Mouse (Mus musculus): ENCODE results near the gene Dusp7. TPM values are rescaled to one million over a fixed set of nuclear protein-coding genes. Genes with fewer than 3 reads are reported as not detected.

The Dusp7 gene
- 10 to 100 TPM; 80.7 to 82.0 TPM for total RNA-seq (2021)

DNA sequence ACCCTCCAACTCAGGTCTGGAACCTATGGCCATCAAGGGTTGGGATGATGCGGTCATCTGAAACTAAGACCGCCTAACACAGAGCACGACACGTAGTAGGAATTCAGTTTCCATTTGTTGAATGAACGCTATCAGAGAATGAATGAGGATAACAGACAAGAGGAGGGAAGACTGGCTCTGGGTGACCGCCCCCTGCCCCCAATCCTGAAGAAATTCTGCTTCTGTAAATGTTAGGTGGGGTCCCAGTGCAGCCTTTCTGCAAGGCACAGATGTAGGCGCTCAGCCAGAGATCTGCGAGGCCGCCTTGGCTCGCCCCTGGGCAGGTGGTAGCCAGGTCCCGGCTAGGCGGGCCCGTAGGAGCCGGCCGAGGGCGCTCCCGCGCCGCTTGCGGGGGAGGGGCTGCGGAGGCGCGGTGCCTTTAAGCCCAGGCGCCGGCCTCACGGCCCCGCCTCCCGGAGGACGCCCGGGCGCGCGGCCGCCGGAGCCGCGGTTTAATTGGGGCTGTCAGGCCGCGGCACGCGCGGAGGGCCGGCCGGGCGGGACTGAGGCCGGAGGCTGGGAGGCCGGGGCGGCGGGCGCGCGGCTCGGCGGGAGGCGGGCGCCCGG, at the start of gene Dusp7:
Gene Dusp7, plus strand, starts transcription at position 521 of the 606 bp plus-strand sequence.
- intact Hi-C loops (cut with DNase I): loop anchor here (2.0 to 5.0 kb wide), 2 partner anchors 53 to 61 kb away; no protein-coding TSS in a partner anchor
- peak; percentile 64 to 93 for DNase-seq (ENCODE audit: extremely low spot score in 1 of 2, low spot score in 2 of 2)

DNA sequence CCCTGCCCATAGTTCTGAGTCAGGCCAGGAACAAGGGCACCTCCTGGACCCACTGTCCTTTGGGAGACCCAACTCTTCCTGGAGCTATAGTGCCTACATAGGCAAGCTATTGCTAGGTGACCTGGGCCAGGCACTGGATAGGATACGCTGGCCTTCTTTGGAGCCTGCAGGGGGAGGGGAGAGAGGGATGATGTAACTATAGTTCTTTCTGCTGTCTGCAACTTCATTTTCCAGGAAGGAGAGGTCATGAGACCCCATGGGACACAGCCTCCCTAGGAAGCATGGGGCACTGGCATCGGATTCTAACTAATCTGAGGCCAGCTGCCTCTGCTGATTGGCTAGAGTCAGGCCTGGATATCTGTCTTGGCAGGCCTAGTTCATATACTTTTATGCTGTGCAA, 49.3 kb upstream of the Dusp7 start:
- intact Hi-C loops (cut with DNase I): no loop called here
- DNase-seq (ENCODE audit: extremely low spot score in 1 of 2, low spot score in 2 of 2): no peak

DNA sequence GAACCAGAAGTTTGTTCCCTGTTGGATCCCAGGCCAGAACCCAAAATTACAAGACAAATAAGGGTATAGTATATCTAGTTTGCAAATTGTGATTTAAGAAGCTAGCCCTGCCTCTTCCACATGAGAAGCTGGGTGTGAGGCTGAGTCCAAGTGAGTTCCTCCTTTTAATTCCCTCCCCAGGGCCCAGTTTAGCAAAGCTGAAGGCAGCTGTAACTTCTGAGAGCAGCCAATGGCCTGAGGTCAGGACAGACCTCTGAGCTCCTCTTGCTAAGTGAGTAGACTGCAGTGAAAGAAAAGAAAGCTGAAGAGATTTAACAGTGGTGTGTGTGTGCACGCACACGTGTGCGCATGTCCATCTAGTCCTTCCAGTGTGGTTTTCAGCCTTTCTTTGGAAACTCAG, 45.9 kb upstream of the Dusp7 start:
- intact Hi-C loops (cut with DNase I): no loop called here
- DNase-seq (ENCODE audit: extremely low spot score in 1 of 2, low spot score in 2 of 2): no peak

DNA sequence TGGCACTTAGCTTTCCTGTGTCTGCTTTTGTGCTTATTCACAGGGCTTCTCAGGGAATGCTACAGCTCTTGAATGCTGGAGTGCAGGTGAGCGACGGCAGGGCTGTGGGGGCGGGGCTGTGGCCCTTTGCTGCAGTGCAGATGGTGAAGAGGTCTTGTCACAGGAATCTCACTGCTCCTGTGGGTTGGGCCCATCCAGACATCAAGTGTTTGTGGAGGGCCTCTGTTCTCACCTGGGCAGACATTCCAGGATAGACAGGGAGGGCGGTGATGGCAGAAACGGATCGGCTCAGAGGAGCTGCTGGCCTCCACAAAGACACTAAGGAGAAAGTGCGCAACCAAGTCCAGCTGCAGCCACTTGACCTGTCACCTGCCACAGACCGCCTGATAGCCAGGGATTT, 42.2 kb upstream of the Dusp7 start:
- intact Hi-C loops (cut with DNase I): no loop called here
- DNase-seq (ENCODE audit: extremely low spot score in 1 of 2, low spot score in 2 of 2): no peak

DNA sequence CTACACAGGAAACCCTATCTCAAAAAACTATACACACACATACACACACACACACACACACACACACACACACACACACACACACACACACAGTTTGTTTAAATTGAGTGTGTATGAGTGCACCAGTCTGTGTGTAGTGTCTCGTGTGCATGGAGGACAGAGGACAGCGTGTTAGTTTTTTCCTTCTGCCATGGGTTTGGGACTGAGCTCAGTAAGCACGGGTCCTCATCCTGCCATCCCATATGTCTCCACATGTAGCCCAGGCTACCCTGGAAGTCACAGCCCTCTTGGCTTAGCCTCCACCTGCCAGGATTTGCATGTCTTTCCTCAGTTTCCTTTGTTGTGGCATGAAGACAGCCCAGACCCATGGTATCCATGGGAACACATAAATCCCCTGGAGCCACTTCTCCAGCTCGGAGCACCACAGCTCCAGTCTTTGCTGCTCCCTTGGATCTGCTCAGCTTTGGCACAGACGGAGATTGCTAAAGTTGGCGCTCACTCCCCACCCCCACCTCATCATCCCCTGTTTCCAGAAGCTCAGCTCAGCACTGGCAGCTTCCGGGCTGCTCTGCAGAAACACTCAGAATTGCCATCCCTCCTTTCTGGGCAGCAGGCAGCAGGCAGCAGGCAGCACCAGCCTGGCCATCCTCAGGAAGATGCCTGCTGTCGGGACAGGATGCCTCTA, 41.2 kb upstream of the Dusp7 start:
- intact Hi-C loops (cut with DNase I): no loop called here
- peak in 1 of 2 experiments; percentile 72 for DNase-seq (ENCODE audit: extremely low spot score in 1 of 2, low spot score in 2 of 2)

DNA sequence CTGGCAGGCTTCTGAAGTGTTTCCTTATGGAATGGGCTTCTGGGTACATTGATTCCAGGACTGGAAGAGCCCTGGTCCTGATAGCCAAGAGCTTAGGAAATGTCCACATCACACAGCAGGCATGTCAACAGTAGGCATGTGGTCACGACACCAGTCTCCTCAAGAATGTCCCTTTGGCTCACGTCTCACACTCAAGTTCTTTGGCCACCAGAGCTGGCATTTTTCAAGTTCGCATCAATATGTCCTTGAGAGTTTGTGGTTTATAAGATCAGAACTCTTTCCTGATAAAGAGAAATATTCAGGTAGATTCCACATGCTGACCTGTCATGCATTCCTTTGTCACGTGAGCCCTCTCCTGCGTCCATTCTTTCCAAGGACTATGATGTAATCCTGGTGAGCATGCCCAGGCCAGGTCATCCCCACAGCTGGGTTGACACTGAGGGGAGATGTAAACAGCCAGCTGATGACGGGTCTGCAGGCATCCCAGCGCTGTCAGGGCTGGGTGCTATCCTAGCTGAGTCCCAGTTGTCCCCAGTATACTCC, 40.3 kb upstream of the Dusp7 start:
- DNase-seq (ENCODE audit: extremely low spot score in 1 of 2, low spot score in 2 of 2): no peak
- intact Hi-C loops (cut with DNase I): no loop called here

DNA sequence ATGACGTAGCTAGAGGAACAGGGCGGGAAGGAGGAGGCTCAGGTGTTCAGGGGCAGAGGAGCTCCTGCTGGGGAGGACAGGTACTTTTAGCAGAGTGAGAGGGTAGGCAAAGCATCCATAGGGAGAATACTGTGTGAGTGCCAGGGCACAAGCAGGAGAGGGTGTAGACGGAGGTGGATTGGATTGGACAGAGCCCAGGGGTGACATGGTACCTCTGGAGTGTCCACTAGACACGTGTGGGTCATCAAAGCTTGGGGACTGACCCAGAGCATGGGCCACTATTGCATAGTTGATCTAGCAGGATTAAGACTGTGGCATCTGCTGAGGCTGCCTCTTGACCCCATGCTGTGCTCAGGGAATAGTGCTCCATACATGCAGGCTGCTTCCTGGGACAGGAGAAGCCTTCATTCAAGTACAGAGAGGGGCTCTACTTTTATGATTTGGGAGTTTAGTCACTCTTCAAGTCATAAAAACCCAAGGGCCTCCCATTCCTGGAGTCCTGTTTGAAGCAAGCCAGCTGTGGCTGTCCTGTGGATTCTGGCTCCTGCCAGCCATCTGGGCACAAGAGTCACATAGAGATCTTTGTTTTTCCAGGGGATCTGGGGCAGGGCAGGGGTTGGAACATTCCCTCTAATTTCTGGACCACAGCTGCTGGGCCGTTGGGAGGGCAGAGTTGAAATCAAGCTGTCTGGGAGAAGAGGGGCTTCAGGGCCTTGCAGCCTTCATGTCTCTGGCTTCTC, 39.5 kb upstream of the Dusp7 start:
- DNase-seq (ENCODE audit: extremely low spot score in 1 of 2, low spot score in 2 of 2): no peak
- intact Hi-C loops (cut with DNase I): no loop called here

DNA sequence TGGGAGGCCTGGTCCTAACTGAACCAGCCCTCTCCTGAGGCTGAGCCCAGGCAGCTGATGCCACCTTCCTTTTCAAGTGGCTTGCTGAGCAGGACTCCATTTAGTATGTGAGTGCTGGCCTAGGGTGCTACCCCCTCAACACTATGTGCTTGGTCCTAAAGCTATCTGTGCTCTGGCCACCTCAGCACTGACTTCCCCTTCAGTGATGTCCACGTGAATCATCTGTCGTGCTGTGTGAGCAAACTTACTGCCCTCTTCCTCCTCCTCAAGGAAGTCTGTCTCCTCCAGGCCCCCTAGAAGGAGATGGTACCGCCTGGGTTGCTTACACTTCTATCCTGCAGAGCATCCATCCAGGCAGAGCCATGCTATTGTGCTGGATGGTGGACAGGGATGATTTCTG, 35.7 kb upstream of the Dusp7 start:
- DNase-seq (ENCODE audit: extremely low spot score in 1 of 2, low spot score in 2 of 2): no peak
- intact Hi-C loops (cut with DNase I): no loop called here

DNA sequence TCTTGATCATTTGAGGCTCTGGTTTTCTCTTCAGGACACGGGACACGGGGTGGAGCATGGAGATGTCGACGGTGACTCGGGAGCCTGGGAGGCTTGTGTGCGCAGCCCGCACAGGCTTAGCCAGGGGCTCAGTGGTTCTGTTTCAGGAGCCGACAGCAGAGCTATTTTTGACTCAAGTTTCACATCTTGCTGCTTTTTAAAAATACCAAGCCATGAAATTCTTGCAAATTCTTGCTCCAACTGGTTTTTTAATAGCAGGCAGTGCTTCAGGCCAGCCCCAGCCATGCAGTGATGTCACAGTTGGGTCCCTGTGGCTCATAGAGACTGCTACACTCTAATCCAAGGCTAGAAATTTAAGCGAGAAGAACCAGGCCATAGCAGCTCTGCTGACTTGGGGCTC, 30.8 kb upstream of the Dusp7 start:
- intact Hi-C loops (cut with DNase I): no loop called here
- peak; percentile 39 to 60 for DNase-seq (ENCODE audit: extremely low spot score in 1 of 2, low spot score in 2 of 2)

DNA sequence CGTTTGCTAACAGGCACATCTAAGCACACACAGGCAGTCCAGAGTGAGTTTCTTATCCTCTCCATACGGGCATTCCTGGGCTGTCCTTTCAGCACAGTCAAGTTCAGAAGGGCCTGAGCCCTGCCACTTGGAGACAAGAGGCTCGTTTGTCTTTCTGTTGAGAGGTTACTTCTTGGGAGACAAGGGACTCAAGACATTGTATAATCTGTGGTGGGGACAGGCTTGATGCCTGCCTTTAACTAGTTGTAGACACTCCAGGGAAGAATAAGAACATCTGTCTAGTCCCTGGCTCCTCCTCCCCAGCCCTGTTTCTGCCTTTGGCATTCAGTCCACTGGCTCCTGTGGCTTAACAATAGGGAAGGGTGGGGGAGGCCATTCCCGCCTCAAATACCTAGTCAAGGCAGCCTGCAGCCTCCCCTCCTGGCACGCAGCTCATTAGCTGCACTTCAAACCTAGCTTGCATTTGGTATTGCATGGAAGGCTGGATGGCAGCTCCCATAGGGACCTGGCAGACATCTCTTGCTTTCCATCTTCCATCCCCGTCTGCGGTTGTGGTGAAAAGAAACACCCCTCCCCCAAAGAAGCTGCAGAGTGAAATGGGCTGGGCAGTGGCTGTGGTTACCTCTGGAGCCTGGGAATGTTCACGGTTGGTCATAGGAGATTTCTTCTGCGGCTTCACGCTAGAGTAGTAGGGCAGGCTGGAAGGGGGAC, 29.8 kb upstream of the Dusp7 start:
- intact Hi-C loops (cut with DNase I): no loop called here
- DNase-seq (ENCODE audit: extremely low spot score in 1 of 2, low spot score in 2 of 2): peak in 1 of 2 experiments; percentile 15

DNA sequence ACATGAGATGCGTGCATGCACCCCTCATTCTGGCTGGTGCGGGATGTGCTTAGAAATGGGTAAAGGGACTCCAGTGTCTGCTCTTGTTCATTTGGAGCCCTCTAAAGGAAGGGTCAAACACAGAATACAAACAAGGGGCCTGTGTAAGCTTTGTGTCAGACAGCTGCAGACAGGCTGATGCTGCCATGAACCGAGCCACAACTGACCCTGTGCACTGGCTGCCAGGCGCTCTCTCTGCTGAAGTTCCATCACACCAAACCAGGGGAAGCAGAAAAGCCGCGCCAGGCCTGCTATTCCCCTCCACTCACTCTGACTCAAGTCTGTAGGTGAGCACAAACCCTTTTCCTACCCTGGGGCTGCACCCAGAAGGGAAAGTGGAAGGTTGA, 29.3 kb upstream of the Dusp7 start:
- intact Hi-C loops (cut with DNase I): no loop called here
- no peak for DNase-seq (ENCODE audit: extremely low spot score in 1 of 2, low spot score in 2 of 2)

DNA sequence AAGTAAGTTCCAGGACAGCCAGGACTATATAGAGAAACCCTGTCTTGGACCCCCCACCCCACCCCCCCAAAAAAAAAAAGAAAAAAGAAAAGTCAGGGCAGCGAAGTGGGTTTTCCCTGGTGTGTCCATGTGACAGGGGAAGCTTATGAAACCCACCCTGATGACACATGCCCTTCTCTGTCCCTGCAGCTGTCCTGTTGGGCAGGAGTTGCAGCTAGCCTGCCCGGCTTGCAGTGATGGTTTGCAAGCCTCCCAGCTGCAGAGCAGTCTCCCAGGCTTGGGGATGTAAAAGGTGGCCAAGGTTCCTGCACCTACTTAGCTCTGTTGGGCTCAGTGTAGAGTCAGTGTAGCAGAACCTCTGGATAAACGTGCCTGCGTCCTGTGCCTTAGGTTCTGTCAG, 28.7 kb upstream of the Dusp7 start:
- no peak for DNase-seq (ENCODE audit: extremely low spot score in 1 of 2, low spot score in 2 of 2)
- intact Hi-C loops (cut with DNase I): no loop called here

DNA sequence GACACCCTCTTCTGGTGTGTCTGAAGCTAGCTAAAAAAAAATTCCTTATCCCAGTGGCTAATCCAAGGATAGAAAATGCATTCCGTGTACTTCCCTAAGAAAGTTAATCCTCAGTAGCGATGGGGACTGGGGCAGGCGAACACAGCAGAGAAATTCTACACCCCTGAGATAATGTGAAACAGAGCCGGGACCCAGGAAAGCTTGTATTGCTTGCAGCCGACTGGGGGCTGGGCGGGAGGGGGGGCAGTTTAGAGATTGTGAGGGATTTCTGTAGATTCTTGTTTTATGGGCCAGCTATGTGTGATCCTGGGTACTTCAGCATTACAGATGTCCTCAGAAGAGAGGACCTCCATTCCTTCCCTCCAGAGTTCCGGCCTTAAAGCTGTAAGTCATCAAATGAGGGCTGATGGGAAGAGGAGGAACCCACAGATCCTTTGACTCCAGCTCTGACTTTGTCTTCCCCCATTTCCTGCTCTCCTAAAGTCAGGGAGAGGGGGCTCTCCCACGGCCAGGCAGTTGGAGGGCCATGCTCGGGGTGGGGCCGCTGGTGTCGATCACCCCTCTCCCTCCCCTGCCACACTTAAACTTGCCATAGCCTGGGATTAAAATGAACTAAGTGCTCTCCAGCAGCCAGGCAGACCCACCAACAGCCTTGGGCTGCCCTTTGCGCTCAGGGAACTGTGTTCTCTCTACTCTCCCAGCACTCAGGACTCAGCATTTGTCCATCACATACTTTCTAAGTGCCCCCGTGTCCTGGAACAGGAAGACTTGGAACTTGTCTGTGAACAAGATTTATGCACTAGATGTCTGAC, 27.7 kb upstream of the Dusp7 start:
- no peak for DNase-seq (ENCODE audit: extremely low spot score in 1 of 2, low spot score in 2 of 2)
- intact Hi-C loops (cut with DNase I): no loop called here

DNA sequence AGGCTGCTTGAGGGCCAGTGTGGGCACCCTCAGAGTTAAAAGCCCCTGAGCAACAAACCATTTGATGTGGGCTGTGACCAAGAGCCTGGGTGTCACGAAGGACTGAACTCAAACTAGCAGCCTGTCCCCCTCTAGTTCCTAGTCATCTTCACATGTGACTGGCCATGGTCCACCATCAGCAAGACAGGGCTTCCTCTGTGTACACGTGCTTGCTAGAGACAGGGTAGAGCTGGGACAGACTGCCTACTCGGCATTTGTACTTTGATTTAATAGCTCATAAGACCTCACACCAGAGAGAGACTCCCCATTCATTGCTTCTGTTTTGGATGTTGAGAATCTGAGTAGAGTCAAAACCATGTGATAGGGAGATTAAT, 27.1 kb upstream of the Dusp7 start:
- DNase-seq (ENCODE audit: extremely low spot score in 1 of 2, low spot score in 2 of 2): no peak
- intact Hi-C loops (cut with DNase I): no loop called here

DNA sequence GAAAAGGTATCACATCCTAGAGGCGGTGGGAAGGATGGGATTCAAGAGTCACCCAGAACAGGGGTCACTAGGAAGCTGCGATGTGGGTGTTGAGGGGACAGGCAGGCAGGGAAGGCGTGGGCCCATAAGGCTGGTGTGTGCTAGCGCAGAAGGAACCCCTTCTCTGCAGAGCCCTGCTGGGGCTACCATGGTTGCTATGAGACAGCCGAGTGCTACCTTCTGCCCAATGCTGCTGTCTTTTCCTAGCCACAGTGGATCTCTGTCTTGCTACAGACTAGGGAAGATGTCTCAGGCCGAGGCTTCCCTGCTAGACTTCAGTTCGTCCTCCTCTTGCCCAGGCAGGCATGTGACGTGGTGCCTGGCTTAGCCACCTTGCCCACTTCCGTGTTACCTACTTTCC, 25.9 kb upstream of the Dusp7 start:
- intact Hi-C loops (cut with DNase I): no loop called here
- no peak for DNase-seq (ENCODE audit: extremely low spot score in 1 of 2, low spot score in 2 of 2)

DNA sequence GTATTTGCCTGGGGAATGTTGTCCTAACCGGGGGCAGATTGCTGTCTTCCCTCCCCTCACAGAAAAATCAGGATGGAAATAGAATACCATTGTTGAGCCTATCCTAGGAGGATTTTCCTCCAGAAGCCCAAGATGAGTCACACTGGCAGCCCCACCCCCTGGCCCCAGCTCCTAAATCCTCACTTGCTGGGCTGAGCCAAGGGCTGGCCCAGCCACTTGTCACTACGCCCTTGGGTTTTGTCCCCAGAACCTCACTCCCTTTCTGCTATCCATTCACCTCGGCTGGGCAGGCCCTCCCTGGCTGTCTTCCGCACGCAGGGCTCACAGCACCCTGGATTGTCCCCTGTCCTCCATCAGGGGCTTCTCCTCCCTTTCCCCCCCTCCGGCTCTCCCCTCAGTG, 23.3 kb upstream of the Dusp7 start:
- DNase-seq (ENCODE audit: extremely low spot score in 1 of 2, low spot score in 2 of 2): peak in 1 of 2 experiments; percentile 69
- intact Hi-C loops (cut with DNase I): no loop called here

DNA sequence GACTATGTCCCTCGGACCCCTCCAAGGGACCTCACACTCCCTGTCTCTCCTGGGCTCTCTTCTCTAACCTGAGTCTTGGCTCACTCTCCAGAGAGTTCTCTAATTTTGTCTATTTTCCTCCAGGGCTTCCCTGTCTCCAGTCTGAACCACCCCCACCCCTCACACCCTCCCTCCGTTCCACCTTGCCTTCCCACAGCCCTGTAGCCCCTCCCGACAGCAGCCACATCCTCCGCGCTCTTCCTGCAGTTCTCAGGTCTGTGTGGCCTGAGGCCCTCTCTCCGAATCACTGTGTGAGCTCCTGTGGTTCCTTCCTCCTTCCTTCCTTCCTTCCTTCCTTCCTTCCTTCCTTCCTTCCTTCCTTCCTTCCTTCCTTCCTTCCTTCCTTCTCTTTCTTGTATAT, 22.8 kb upstream of the Dusp7 start:
- DNase-seq (ENCODE audit: extremely low spot score in 1 of 2, low spot score in 2 of 2): no peak
- intact Hi-C loops (cut with DNase I): no loop called here

DNA sequence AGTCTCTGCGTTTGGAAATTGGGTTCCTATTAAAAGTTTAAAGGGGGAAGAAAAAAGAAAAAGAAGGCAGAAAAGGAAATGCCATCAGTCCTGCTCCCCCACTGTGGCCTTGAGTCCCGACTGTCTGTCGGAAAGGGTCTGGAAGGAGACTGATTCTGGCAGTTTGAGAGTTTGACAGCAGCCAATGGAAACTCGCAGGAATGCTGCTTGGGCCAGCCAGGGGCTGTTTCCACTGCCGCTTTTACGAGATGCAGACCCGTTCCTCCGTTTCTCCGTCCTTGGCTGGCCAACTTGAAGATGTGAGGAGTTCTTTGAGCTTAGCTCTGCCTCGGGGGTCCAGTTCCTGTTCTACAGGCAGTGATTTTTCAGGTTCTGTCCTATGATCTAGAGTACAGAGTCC, 20.2 kb upstream of the Dusp7 start:
- intact Hi-C loops (cut with DNase I): no loop called here
- no peak for DNase-seq (ENCODE audit: extremely low spot score in 1 of 2, low spot score in 2 of 2)

DNA sequence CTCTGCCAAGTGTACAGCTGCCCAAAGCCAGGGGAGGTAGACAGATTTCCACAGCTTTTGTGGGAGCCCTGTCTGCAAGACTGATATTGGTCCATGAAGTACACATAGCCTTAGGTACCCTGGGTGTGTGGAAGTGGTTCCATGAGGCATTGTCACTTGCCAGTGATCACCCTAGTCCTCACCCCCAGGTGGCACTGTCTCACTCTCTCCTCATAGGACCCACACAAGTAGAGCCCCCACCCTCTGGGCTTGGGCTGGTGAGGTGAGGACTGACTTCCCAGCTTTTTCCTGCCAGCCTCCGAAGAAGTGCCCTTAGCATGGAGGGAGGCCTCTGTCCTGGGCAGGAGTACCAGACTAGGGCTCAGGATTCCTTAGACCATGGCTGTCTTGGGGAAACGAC, 19.4 kb upstream of the Dusp7 start:
- DNase-seq (ENCODE audit: extremely low spot score in 1 of 2, low spot score in 2 of 2): peak in 1 of 2 experiments; percentile 71
- intact Hi-C loops (cut with DNase I): no loop called here
